Mouse (Mus musculus) testis, adult 10 weeks (tissue): ENCODE measurements around the gene Prr14l. TPM values are rescaled to one million over a fixed set of nuclear protein-coding genes. Genes with fewer than 3 reads are reported as not detected.

Source experiments
- polyA plus RNA-seq: library from polyadenylated mRNA; stranded (reverse); fragments of 350-450 nt; fragmentation: Illumina TruSeq; extraction: RNeasy Lipid Tissue Mini Kit (QIAGEN cat#74804); gene quantifications from one replicate; pipeline ENCODE4 v1.2.3, GENCODE M21; 2014; ENCODE audit warnings: low read depth, low replicate concordance

The Prr14l gene
- polyA plus RNA-seq: 13.7 TPM

DNA sequence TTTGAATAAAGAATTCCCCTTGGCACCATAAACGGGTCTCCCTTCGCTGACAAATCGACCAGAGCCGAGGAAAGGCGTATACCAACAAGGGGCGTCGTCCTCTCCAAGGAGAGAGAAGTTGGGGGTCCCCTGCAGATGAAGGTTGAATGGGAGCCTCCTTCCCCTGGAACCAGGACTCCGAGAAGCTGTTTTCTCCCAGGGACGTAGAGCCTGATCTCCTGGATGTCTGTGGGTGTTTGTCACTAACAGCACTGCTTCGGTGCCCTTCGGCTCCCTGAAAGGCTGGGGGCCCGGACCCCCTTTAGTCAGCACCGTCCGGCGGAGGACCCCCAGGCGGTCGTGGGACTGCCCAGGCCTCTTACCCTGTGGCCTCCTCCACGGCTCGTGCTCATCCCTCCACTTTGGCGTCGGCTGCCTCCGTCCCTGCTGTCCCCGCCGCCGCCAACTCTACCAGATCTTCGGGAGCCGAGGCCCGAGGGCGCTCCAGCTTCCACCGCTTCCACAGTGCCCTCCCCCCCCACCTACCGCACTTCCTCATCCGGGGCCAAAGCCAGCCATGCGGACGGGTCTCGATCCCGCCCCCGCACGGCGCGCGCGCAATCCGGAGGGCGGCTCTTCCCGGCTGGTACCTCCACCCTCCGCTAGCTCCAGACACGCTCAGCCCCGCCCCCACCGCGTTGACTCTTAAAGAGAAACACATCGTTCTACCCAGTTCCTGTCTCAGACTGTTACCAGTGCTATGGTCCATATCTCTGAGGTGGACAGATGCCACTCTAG lies at the start of gene Prr14l:
Prr14l (minus strand) TSS at position 526 of the 777 bp plus-strand sequence.

DNA sequence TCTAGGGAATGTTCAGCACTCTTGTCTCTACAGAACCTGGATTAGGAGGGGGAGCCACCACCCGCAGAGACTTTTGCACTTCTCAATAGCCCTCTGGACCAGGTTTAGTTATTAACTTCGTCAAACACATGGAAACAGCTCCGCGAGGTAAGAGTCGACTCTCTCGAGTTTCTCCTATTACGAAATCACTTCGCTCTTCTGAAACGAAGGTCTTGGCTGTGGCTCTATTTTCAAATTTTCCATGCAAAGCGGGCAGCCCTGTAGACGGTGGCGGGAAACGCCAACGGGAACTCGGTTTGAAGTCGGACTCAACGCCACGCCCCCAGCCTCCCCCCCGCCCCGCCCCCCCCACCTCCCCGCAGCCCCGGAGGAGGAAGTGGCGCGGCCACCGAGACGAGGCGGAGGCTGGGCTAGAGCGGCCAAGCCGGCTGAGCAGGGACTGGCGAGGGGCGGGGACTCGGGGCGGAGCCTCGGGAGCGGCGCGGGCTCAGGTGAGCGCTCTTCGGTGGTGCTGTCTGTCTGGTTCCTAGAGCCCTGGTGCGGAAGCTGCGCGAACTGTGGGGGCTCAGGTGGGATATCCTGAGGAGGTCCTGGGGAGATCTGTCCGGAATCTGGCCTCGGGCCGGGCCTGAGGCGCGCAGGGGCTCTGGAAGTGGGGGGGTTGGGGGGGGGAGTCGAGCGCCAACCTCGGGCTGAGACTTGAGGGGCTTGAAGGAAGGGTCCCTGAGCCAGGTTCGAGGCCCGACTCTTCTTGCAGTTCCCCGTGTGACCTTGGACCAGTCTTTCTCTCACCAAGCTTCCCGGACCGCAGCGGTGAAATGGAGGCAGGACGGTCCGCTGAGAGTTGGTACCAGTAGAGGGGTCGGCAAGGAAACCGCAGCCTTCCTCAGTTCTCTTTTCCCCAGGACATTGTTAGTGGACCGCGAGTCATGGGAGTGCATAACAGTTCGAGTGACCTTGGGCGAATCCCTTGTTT lies 9.5 kb upstream of the Prr14l start, which contains the start of gene Depdc5:
Depdc5 (plus strand) TSS at position 449 of the 976 bp plus-strand sequence.

DNA sequence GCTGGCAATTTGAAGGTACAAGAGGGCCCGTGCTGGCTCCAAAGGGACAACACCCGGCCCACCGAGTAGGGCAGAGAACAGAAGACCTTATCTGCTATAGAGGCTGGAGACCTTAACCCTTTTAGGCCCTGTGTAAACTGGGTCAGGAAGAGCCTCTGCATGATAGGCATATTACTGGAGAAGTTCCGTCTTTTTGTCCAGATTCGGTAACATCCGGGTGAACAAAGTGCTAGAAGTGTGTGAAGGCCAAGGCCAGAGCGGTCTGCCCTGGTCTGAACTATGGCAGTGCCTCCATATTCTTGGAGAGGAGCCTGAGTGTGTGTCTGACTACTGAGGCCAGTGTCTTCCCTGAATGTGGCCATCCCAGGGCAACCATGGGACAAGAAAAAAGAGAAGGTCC lies 27.0 kb downstream of the Prr14l start, which contains the start of gene Gm20671:
Gm20671 (minus strand) TSS at position 101 of the 400 bp plus-strand sequence.

GRCm38 (mm10) chr5:32785313-32785915 lies 68.6 kb downstream of the Prr14l start, which contains the start of gene Pisd:
Gene Pisd (minus strand): TSS chr5:32785646.

Other genes starting within 250 kb of the Prr14l start
- gene Yes1, start 243.1 kb downstream of the Prr14l start, polyA plus RNA-seq: 38.5 TPM
- gene Pisd, start 68.6 kb downstream of the Prr14l start, polyA plus RNA-seq: 5.6 TPM
- gene Gm20671, start 27.1 kb downstream of the Prr14l start, polyA plus RNA-seq: not detected
- 45.3 TPM for gene Depdc5, start 9.4 kb upstream of the Prr14l start, polyA plus RNA-seq
- gene Ywhah, start 164.6 kb upstream of the Prr14l start, polyA plus RNA-seq: 104 TPM
- gene Slc5a1, start 250.0 kb upstream of the Prr14l start, polyA plus RNA-seq: 0.13 TPM